ENCODE assay signal across 8 mouse cellular contexts in genomic region chr1:156037144-156037583, GRCm38 (mm10). TPM values are rescaled to one million over a fixed set of nuclear protein-coding genes. Genes with fewer than 3 reads are reported as not detected.
DNase-seq lines count a peak whose midpoint lies in the region; ATAC-seq and TF ChIP-seq lines count a peak whose summit lies in the region.

No protein-coding gene starts in this region.

- no peak for TF ChIP-seq CTCF in CH12.LX (conservative IDR thresholded peaks at IDR 0.05 in 1 of 2, IDR thresholded peaks at IDR 0.05 in 1 of 2; ENCODE audit: low read depth in 2 of 2, low read length in 2 of 2)
- no peak for TF ChIP-seq CTCF in hindbrain, postnatal 0 days (IDR thresholded peaks at IDR 0.05; ENCODE audit: low read depth)

- peaks cover 8 to 18% of the 10 kb centered on the region in 2 experiments for H3K36me3 ChIP-seq in CH12.LX (replicated peaks in 1 of 2; ENCODE audit: control insufficient read depth in 1 of 2, insufficient read depth in 1 of 2, low read length in 1 of 2)
- H3K36me3 ChIP-seq in embryonic facial prominence, embryonic 15.5 days: peaks cover 18% of the 10 kb centered on the region
- H3K36me3 ChIP-seq in hindbrain, postnatal 0 days (ENCODE audit: insufficient read depth, low read length): no peaks in the 10 kb centered on the region; the same call in 1 of the 2 replicates
- H3K36me3 ChIP-seq in liver, embryonic 13.5 days: peaks cover 21% of the 10 kb centered on the region

- TF ChIP-seq EP300 in CH12.LX (IDR thresholded peaks at IDR 0.05; ENCODE audit: low read length): no peak; the same call in 1 of the 2 replicates

- H3K79me2 ChIP-seq in CH12.LX (replicated peaks; ENCODE audit: control insufficient read depth, extremely low read depth, insufficient read depth, poor library complexity, severe bottlenecking): peaks cover 46% of the 10 kb centered on the region

- dilution Hi-C loops in CH12.LX (cut with MboI; ENCODE audit: extremely low pct_ligation_motif_present, extremely low pct_unique_long_range_greater_than_20kb, low sequenced_read_pairs): no loop called here

- H3K4me2 ChIP-seq in CH12.LX (ENCODE audit: insufficient read depth, low read depth, poor library complexity, severe bottlenecking): peak overlapping the region; percentile 65; the same call in 1 of the 2 replicates
- peak overlapping the region; percentile 39 for H3K4me2 ChIP-seq in embryonic facial prominence, embryonic 15.5 days (replicated peaks)
- H3K4me2 ChIP-seq in hindbrain, postnatal 0 days (ENCODE audit: low read depth, low read length): peak overlapping the region; percentile 70; the same call in 1 of the 2 replicates
- peak overlapping the region; percentile 78 for H3K4me2 ChIP-seq in liver, embryonic 13.5 days

- H3K4me3 ChIP-seq in CH12.LX (replicated peaks in 1 of 3; ENCODE audit: low read depth in 2 of 3, low read length in 2 of 3, poor library complexity in 1 of 3): peak overlapping the region; percentile 45 to 82 (median 62)
- peak overlapping the region; percentile 20; the same call in 1 of the 2 replicates for H3K4me3 ChIP-seq in embryonic facial prominence, embryonic 15.5 days (replicated peaks)
- no peak overlapping the region; the same call in 1 of the 2 replicates for H3K4me3 ChIP-seq in hindbrain, postnatal 0 days (ENCODE audit: low read length)
- H3K4me3 ChIP-seq in liver, embryonic 13.5 days (replicated peaks): peak overlapping the region; percentile 87

- in situ Hi-C loops in CH12.LX (cut with MboI; ENCODE audit: low pct_ligation_motif_present, low pct_unique_long_range_greater_than_20kb, low sequenced_read_pairs): no loop called here

- H3K27ac ChIP-seq in CH12.LX (ENCODE audit: insufficient read depth, low read depth): peak overlapping the region; percentile 84
- peak overlapping the region; percentile 55 for H3K27ac ChIP-seq in embryonic facial prominence, embryonic 15.5 days (replicated peaks)
- no peak overlapping the region; the same call in 1 of the 2 replicates for H3K27ac ChIP-seq in hindbrain, postnatal 0 days
- H3K27ac ChIP-seq in liver, embryonic 13.5 days: peak overlapping the region; percentile 100

- ATAC-seq in embryonic facial prominence, embryonic 15.5 days (ENCODE audit: insufficient number of reproducible peaks, low FRiP score, low TSS enrichment, low read depth): no peak
- ATAC-seq in hindbrain, postnatal 0 days: no peak
- no peak for ATAC-seq in liver, embryonic 13.5 days (ENCODE audit: low read depth)

- no peak for TF ChIP-seq POLR2A in CH12.LX (IDR thresholded peaks at IDR 0.05; ENCODE audit: low read depth, low read length)

- 42% methylated on average over 5 of the region's 5 CpGs for WGBS in embryonic facial prominence, embryonic 15.5 days
- 69% methylated on average over 5 of the region's 5 CpGs for WGBS in hindbrain, postnatal 0 days
- 3% methylated on average over 5 of the region's 5 CpGs for whole genome bisulfite sequencing in liver, embryonic 13.5 days (ENCODE audit: insufficient replicate concordance)

- no peak for TF ChIP-seq RAD21 in CH12.LX (IDR thresholded peaks at IDR 0.05; ENCODE audit: low read depth, low read length)

- no peaks in the 10 kb centered on the region for H3K27me3 ChIP-seq in CH12.LX (replicated peaks)
- H3K27me3 ChIP-seq in embryonic facial prominence, embryonic 15.5 days: no peaks in the 10 kb centered on the region
- no peaks in the 10 kb centered on the region for H3K27me3 ChIP-seq in hindbrain, postnatal 0 days (ENCODE audit: insufficient read depth, low read length)
- no peaks in the 10 kb centered on the region for H3K27me3 ChIP-seq in liver, embryonic 13.5 days

- H3K9ac ChIP-seq in CH12.LX (ENCODE audit: insufficient read depth, low read depth): peak overlapping the region; percentile 67
- H3K9ac ChIP-seq in embryonic facial prominence, embryonic 15.5 days: no peak overlapping the region
- no peak overlapping the region for H3K9ac ChIP-seq in hindbrain, postnatal 0 days (replicated peaks; ENCODE audit: low read length)
- H3K9ac ChIP-seq in liver, embryonic 13.5 days: peak overlapping the region; percentile 81

- H3K9me3 ChIP-seq in CH12.LX (replicated peaks; ENCODE audit: low read length): no peaks in the 10 kb centered on the region
- H3K9me3 ChIP-seq in embryonic facial prominence, embryonic 15.5 days (replicated peaks): no peaks in the 10 kb centered on the region
- no peaks in the 10 kb centered on the region for H3K9me3 ChIP-seq in hindbrain, postnatal 0 days (ENCODE audit: low read length)
- H3K9me3 ChIP-seq in liver, embryonic 13.5 days (replicated peaks): no peaks in the 10 kb centered on the region

- H3K4me1 ChIP-seq in CH12.LX (ENCODE audit: control insufficient read depth in 1 of 2, insufficient read depth in 2 of 2): peaks cover 2 to 26% of the 10 kb centered on the region in 2 experiments
- H3K4me1 ChIP-seq in embryonic facial prominence, embryonic 15.5 days: peaks cover 19% of the 10 kb centered on the region
- H3K4me1 ChIP-seq in hindbrain, postnatal 0 days (ENCODE audit: insufficient read depth, low read length): peaks cover 9% of the 10 kb centered on the region
- peaks cover 50% of the 10 kb centered on the region for H3K4me1 ChIP-seq in liver, embryonic 13.5 days (replicated peaks)

- peak; percentile 6 for DNase-seq in embryo, embryonic 11 days
- no peak for DNase-seq in embryo, embryonic 10 days (ENCODE audit: low spot score)
- DNase-seq in CH12.LX (ENCODE audit: extremely low read depth): peak; percentile 33
- DNase-seq in hindbrain, postnatal 0 days (ENCODE audit: low spot score): no peak
- DNase-seq in liver, embryonic 13.5 days: peak; percentile 60
- peak; percentile 50 to 60 for DNase-seq in spleen, postnatal 10 days (ENCODE audit: low spot score in 2 of 2)
- DNase-seq in layer of hippocampus, adult 8-10 months (ENCODE audit: low spot score in 2 of 2): no peak

TF ChIP-seq in CH12.LX, 34 proteins besides CTCF, POLR2A, EP300 and RAD21:
- TF ChIP-seq IRF4 (IDR thresholded peaks at IDR 0.05; ENCODE audit: low read depth, low read length) (peak; percentile 20; the same call in 1 of the 2 replicates), ZC3H11A (IDR thresholded peaks at IDR 0.05; ENCODE audit: low read depth, low read length) (no peak), ELF1 (IDR thresholded peaks at IDR 0.05; ENCODE audit: low read depth, low read length) (0 out of 2 replicates have a peak, but pooled peaks have one; percentile 21), MAZ (IDR thresholded peaks at IDR 0.05; ENCODE audit: low read depth, low read length) (0 out of 2 replicates have a peak, but pooled peaks have one; percentile 51), CHD1 (IDR thresholded peaks at IDR 0.05; ENCODE audit: low read depth, low read length) (peak; percentile 59; the same call in 1 of the 2 replicates), GABPA (IDR thresholded peaks at IDR 0.05; ENCODE audit: insufficient replicate concordance, low read depth, low read length) (no peak), USF1 (IDR thresholded peaks at IDR 0.05; ENCODE audit: low read depth, low read length) (no peak), RCOR1 (conservative IDR thresholded peaks at IDR 0.05; ENCODE audit: low read depth, low read length) (no peak; the same call in 1 of the 2 replicates), ETS1 (conservative IDR thresholded peaks at IDR 0.05; ENCODE audit: low read depth, low read length) (peak; percentile 31; the same call in 1 of the 2 replicates), TCF12 (IDR thresholded peaks at IDR 0.05; ENCODE audit: low read depth, low read length) (no peak), TBP (conservative IDR thresholded peaks at IDR 0.05; ENCODE audit: low read depth, low read length) (no peak), CHD2 (IDR thresholded peaks at IDR 0.05; ENCODE audit: low read length) (no peak), ZNF384 (IDR thresholded peaks at IDR 0.05; ENCODE audit: low read depth, low read length) (peak; percentile 82), SIN3A (IDR thresholded peaks at IDR 0.05; ENCODE audit: low read length) (peak; percentile 55; the same call in 1 of the 2 replicates)
TF ChIP-seq in CH12.LX: peak in this region for 7.

RNA-seq across cellular contexts. Expression of gene Tor1aip1, which starts 0.9 kb away (rescaled TPM):
- 19.1 and 26.3 TPM in 2 replicates for total RNA-seq in CH12.LX (2012; rRNA removed)
- 37.9 and 44.1 TPM in 2 replicates for total RNA-seq in CH12.LX (2014; rRNA removed)
- polyA plus RNA-seq in CH12.LX (2012; ENCODE audit: insufficient read length, low read depth): 39.3 and 39.8 TPM in 2 replicates
- 45.1 and 47.8 TPM in 2 replicates for polyA plus RNA-seq in embryonic facial prominence, embryonic 15.5 days (2015; fragmentation: Nextera tagmentation; extraction: Ambion mirVana)
- total RNA-seq in hindbrain, postnatal 0 days (2014; rRNA removed): 23.1 and 30.5 TPM in 2 replicates
- polyA plus RNA-seq in hindbrain, postnatal 0 days (2015; fragmentation: Nextera tagmentation; extraction: Ambion mirVana): 26.9 and 30.1 TPM in 2 replicates
- 25.9 and 29.6 TPM in 2 replicates for polyA plus RNA-seq in liver, embryonic 13.5 days (2015; fragmentation: Nextera tagmentation; extraction: Ambion mirVana)
- 10 to 100 TPM; 34.9 to 40.8 (median 37.5) TPM for total RNA-seq in layer of hippocampus, adult 8-10 months (2022)

RNA-seq across cellular contexts. Expression of gene Tor1aip2, which starts 2.0 kb away (rescaled TPM):
- total RNA-seq in CH12.LX (2012; rRNA removed): 28.7 and 34.5 TPM in 2 replicates
- total RNA-seq in CH12.LX (2014; rRNA removed): 66.3 and 69.5 TPM in 2 replicates
- 62.7 and 62.8 TPM in 2 replicates for polyA plus RNA-seq in CH12.LX (2012; ENCODE audit: insufficient read length, low read depth)
- 113 TPM in 2 replicates for polyA plus RNA-seq in embryonic facial prominence, embryonic 15.5 days (2015; fragmentation: Nextera tagmentation; extraction: Ambion mirVana)
- 69.4 and 71.7 TPM in 2 replicates for total RNA-seq in hindbrain, postnatal 0 days (2014; rRNA removed)
- 52.1 and 52.5 TPM in 2 replicates for polyA plus RNA-seq in hindbrain, postnatal 0 days (2015; fragmentation: Nextera tagmentation; extraction: Ambion mirVana)
- polyA plus RNA-seq in liver, embryonic 13.5 days (2015; fragmentation: Nextera tagmentation; extraction: Ambion mirVana): 47.9 and 58.5 TPM in 2 replicates
- total RNA-seq in layer of hippocampus, adult 8-10 months (2022): 10 to 100 TPM; 53.3 to 60.2 (median 56.6) TPM

Comparison
In these comparisons a context has a peak if more than half of its experiments do, and no peak if none do; other contexts are left out.
1. DNase-seq: peak in embryo, embryonic 11 days (single experiment), CH12.LX (single experiment), liver, embryonic 13.5 days (single experiment) and spleen, postnatal 10 days (2 of 2); none in embryo, embryonic 10 days (single experiment), hindbrain, postnatal 0 days (single experiment) and layer of hippocampus, adult 8-10 months (0 of 2).
2. H3K9ac ChIP-seq: peak in CH12.LX (single experiment) and liver, embryonic 13.5 days (single experiment); none in embryonic facial prominence, embryonic 15.5 days (single experiment) and hindbrain, postnatal 0 days (single experiment).
3. Peak in every context shown above with its lines, with median percentiles within 50 percentile points of each other: H3K4me2 ChIP-seq.